Mouse (Mus musculus) myocyte (in vitro differentiated cells): ENCODE results near the gene Actl11. TPM values are rescaled to one million over a fixed set of nuclear protein-coding genes. Genes with fewer than 3 reads are reported as not detected.

Experiments
- H3K27me3 ChIP-seq: one replicate; pipeline ENCODE4 v1.6.1; 2011; ENCODE audit not compliant: control insufficient read depth, insufficient read depth, insufficient read length
- H3K36me3 ChIP-seq: one replicate; pipeline ENCODE4 v1.6.1; 2011; ENCODE audit not compliant: control insufficient read depth, insufficient read depth
- H3K4me2 ChIP-seq: one replicate; pipeline ENCODE4 v1.6.1; 2011; ENCODE audit warnings: low read depth, control low read depth
- H3K4me3 ChIP-seq: one replicate; pipeline ENCODE4 v1.5.1; 2011; ENCODE audit warnings: mild to moderate bottlenecking, control low read depth, moderate library complexity
- H3K79me2 ChIP-seq: one replicate; pipeline ENCODE4 v1.6.1; 2011; ENCODE audit not compliant: control insufficient read depth, insufficient read depth
- H3ac ChIP-seq: one replicate; pipeline ENCODE4 v1.6.1; 2011; ENCODE audit not compliant: control insufficient read depth, insufficient read length
- CEBPB ChIP-seq: IDR thresholded peaks from 2 replicates; pipeline ENCODE4 v1.6.1; 2011; ENCODE audit warnings: mild to moderate bottlenecking, moderate library complexity; ENCODE audit not compliant: poor library complexity, insufficient read depth, severe bottlenecking
- E2F4 ChIP-seq: IDR thresholded peaks from one replicate; pipeline ENCODE4 v1.6.1; 2011; ENCODE audit warnings: mild to moderate bottlenecking, control low read depth, moderate library complexity; ENCODE audit not compliant: insufficient read depth
- MAX ChIP-seq: IDR thresholded peaks from one replicate; pipeline ENCODE4 v1.6.1; 2011; ENCODE audit warnings: low read depth, mild to moderate bottlenecking, control low read depth
- MYOD1 ChIP-seq, 3 experiments: IDR thresholded peaks; one replicate each; pipeline ENCODE4 v1.6.1; 2011; ENCODE audit warnings: control low read depth in 2 of 3, low read depth in 2 of 3, mild to moderate bottlenecking in 2 of 3, moderate library complexity in 1 of 3; ENCODE audit not compliant: insufficient read length in 2 of 3, control insufficient read depth in 1 of 3
- MYOG ChIP-seq, 3 experiments: IDR thresholded peaks; one replicate each; pipeline ENCODE4 v1.6.1; 2011; ENCODE audit warnings: control low read depth in 2 of 3, low read depth in 2 of 3, mild to moderate bottlenecking in 2 of 3; ENCODE audit not compliant: insufficient read length in 2 of 3, control insufficient read depth in 1 of 3, insufficient read depth in 1 of 3
- POLR2A ChIP-seq: IDR thresholded peaks from one replicate; pipeline ENCODE4 v1.6.1; 2011; ENCODE audit warnings: low read depth, mild to moderate bottlenecking, control low read depth, moderate library complexity; ENCODE audit not compliant: insufficient read length
- POLR2AphosphoS2 ChIP-seq: IDR thresholded peaks from one replicate; pipeline ENCODE4 v1.6.1; 2011; ENCODE audit warnings: low read depth, control low read depth; ENCODE audit not compliant: insufficient read length
- REST ChIP-seq: IDR thresholded peaks from one replicate; pipeline ENCODE4 v1.6.1; 2011; ENCODE audit warnings: mild to moderate bottlenecking, control low read depth, moderate library complexity; ENCODE audit not compliant: insufficient read depth, insufficient read length
- SRF ChIP-seq: IDR thresholded peaks from one replicate; pipeline ENCODE4 v1.6.1; 2011; ENCODE audit warnings: low read depth; ENCODE audit not compliant: control insufficient read depth, insufficient read length
- TCF12 ChIP-seq: IDR thresholded peaks from one replicate; pipeline ENCODE4 v1.6.1; 2011; ENCODE audit warnings: mild to moderate bottlenecking, control low read depth; ENCODE audit not compliant: poor library complexity, insufficient read depth, severe bottlenecking
- TCF3 ChIP-seq: IDR thresholded peaks from one replicate; pipeline ENCODE4 v1.6.1; 2011; ENCODE audit warnings: low read depth, control low read depth; ENCODE audit not compliant: insufficient read length
- USF1 ChIP-seq: IDR thresholded peaks from one replicate; pipeline ENCODE4 v1.6.1; 2011; ENCODE audit warnings: low read depth, mild to moderate bottlenecking, control low read depth, moderate library complexity
- polyA plus RNA-seq: library from polyadenylated mRNA; unstranded; fragments of >200 nt; fragmentation: generic; extraction: Trizol; gene quantifications from one replicate; pipeline ENCODE4 v1.2.1, GENCODE M21; 2012; ENCODE audit warnings: missing spikeins

The Actl11 gene
- polyA plus RNA-seq = not detected

DNA sequence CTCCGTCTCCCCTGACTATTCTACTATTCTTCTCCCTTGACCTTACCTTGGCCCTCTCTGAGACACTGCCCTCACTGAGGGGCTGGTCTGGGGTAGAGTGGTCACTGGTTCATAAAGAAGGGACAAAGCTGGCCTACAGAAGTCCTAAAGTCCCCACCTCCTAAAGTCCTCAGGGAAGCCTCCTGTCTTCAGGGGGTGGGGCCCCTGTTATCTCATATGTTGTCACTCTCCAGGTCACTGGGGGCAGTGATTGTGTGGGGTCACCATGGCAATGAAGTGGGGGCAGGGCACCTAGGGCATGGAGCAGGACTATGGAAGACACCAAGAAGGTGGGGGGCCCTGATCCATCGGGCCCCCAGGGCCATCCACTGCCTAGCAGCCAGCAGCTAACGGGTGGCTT, at the start of gene Actl11:
TSS of gene Actl11 (plus strand) at position 301 of the 400 bp plus-strand sequence.
- Histone ChIP-seq H3K27me3 (peaks cover 4% of the 10 kb centered on the region), H3K79me2 (no peaks in the 10 kb centered on the region), H3K4me2 (peak within 1 kb of the TSS; percentile 42), H3K36me3 (no peaks in the 10 kb centered on the region), H3K4me3 (no peak within 1 kb of the TSS), H3ac (no peak within 1 kb of the TSS)
- TF ChIP-seq MAX (no peak), POLR2A (no peak), CEBPB (no peak), MYOD1 (IDR thresholded peaks at IDR 0.05; ENCODE audit: control insufficient read depth in 1 of 3, insufficient read length in 2 of 3, low read depth in 2 of 3) (no peak)

- Histone ChIP-seq H3K27me3 (peaks cover 18% of the 10 kb centered on the region), H3K79me2 (no peaks in the 10 kb centered on the region), H3K4me3 (no peak overlapping the region), H3K36me3 (no peaks in the 10 kb centered on the region), H3K4me2 (peak overlapping the region; percentile 83), H3ac (no peak overlapping the region)
- no peak for TF ChIP-seq REST
- TF ChIP-seq MYOD1 (IDR thresholded peaks at IDR 0.05; ENCODE audit: control insufficient read depth in 1 of 3, insufficient read length in 2 of 3, low read depth in 2 of 3) = peak; percentile 39 to 58 (median 43)
- peak in 2 of 3 experiments; percentile 52 to 59 for TF ChIP-seq MYOG (IDR thresholded peaks at IDR 0.05; ENCODE audit: control insufficient read depth in 1 of 3, insufficient read depth in 1 of 3, insufficient read length in 2 of 3, low read depth in 2 of 3)
Observed at GRCm38 (mm10) chr9:107880411-107880810, 47.9 kb upstream of the Actl11 start.

DNA sequence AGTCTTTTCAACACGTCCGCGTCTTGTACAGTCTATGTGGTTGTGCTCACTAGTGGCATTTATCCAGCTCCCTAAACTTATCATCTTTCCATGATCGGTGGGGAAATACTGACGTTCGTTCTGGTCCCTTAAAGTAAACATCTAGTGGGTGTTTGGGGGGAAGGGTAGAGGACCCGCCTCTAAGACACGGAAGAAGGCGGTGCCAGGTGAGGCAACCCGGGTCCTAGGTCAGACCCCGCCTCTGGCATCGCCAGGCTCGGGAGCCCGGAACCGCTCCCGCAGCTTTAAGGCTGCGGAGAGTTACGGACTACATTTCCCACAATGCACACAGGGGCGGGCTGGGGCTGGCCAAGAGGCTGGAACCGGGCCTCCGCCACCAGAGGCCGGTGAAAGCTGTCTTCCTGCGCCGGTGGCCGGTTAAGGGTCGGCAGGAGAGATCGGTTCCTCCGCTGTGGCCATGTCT, 40.4 kb upstream of the Actl11 start, which contains the start of gene Mon1a:
TSS of gene Mon1a (plus strand) at position 348 of the 463 bp plus-strand sequence.
- Histone ChIP-seq H3K79me2 (no peaks in the 10 kb centered on the region), H3K4me3 (peak within 1 kb of the TSS; percentile 85), H3K4me2 (peak within 1 kb of the TSS; percentile 91), H3ac (peak within 1 kb of the TSS; percentile 77), H3K36me3 (no peaks in the 10 kb centered on the region), H3K27me3 (peaks cover 10% of the 10 kb centered on the region)
- TF ChIP-seq POLR2AphosphoS2 (peak; percentile 65), REST (no peak), POLR2A (peak; percentile 74)

- Histone ChIP-seq H3K4me2 (peak overlapping the region; percentile 91), H3K4me3 (peak overlapping the region; percentile 85)
- TF ChIP-seq E2F4 = no peak
- TF ChIP-seq USF1 = peak; percentile 11
Observed at GRCm38 (mm10) chr9:107888267-107888850, 39.9 kb upstream of the Actl11 start.

DNA sequence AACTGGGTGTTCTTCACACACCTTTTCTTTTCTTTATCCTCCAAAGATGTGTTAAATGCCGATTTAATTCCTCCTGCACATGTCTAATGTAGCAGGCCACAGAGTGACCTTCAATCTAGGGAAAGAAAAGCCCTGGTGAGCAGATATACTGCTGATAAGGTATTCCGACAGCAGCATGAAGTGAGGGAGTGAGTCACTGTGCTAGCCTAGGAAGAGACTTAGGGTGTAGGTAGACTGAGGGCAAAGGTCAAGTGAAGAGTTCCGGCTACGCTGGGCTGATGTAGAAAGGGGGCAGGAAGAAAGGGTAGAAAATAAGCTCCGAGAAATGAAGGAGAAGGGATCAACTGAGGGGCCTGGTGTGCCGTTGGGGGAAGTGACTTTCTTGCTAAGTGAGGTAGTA, 38.0 kb upstream of the Actl11 start:
- Histone ChIP-seq H3ac (no peak overlapping the region), H3K79me2 (no peaks in the 10 kb centered on the region), H3K27me3 (peaks cover under 1% of the 10 kb centered on the region), H3K36me3 (no peaks in the 10 kb centered on the region), H3K4me2 (no peak overlapping the region), H3K4me3 (no peak overlapping the region)
- no peak for TF ChIP-seq TCF12
- no peak for TF ChIP-seq CEBPB
- TF ChIP-seq REST = no peak
- TF ChIP-seq POLR2AphosphoS2 = no peak
- no peak for TF ChIP-seq TCF3
- TF ChIP-seq POLR2A = no peak
- TF ChIP-seq SRF = no peak

More at GRCm38 (mm10) chr9:107888267-107888850, 39.9 kb upstream of the Actl11 start:
- H3K27me3 ChIP-seq = peaks cover 10% of the 10 kb centered on the region
- H3ac ChIP-seq = peak overlapping the region; percentile 77
- H3K36me3 ChIP-seq = no peaks in the 10 kb centered on the region
- no peaks in the 10 kb centered on the region for H3K79me2 ChIP-seq

DNA sequence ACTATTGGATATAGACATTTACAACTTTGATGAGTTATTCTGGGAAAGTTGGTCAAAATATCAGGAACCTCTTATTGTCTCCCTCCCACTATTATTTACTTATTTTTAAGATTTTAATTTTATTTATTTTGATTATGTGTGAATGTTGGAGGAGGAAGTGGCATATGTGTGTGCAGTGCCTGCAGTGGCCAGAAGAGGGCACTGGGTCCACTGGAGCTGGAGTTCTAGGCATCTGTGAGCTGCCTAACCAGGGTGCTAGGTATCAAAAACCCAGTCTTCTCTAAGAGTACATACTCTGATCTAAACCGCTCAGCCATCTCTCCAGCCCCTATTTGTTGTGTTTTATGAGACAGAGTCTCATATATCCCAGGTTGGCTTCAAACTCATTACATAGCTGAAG, 37.2 kb upstream of the Actl11 start:
- Histone ChIP-seq H3K4me3 (no peak overlapping the region), H3K79me2 (no peaks in the 10 kb centered on the region), H3K4me2 (no peak overlapping the region), H3ac (no peak overlapping the region), H3K36me3 (no peaks in the 10 kb centered on the region), H3K27me3 (no peaks in the 10 kb centered on the region)
- TF ChIP-seq TCF3 (no peak), MYOG (IDR thresholded peaks at IDR 0.05; ENCODE audit: control insufficient read depth in 1 of 3, insufficient read depth in 1 of 3, insufficient read length in 2 of 3, low read depth in 2 of 3) (no peak), E2F4 (no peak), SRF (no peak), POLR2AphosphoS2 (no peak), POLR2A (no peak), MAX (no peak), TCF12 (no peak), MYOD1 (IDR thresholded peaks at IDR 0.05; ENCODE audit: control insufficient read depth in 1 of 3, insufficient read length in 2 of 3, low read depth in 2 of 3) (no peak), REST (no peak), USF1 (no peak), CEBPB (no peak)
